ENCODE assay signal across 10 mouse cellular contexts in the genomic region with DNA sequence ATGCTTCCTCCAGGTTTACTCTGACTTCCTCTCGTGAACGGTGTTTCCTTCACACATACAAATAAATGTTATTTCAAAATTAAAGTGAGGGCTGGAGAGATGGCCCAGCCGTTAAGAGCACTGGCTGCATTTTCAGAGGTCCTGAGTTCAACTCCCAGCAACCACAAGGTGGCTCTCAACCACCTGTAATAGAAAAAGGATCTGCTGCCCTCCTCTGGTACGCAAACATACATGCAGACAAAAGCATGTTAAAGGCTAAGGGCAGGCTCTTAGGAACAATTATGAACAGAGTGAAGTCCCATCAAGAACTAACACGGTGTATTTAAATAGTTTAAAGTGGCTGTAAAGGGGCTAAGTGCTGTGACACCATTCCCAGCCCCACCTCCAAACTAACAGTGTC. TPM values are rescaled to one million over a fixed set of nuclear protein-coding genes. Genes with fewer than 3 reads are reported as not detected.
A peak's percentile ranks its signal among the peaks of the same experiment; 100 is the strongest.
DNase-seq lines count a peak whose midpoint lies in the region; ATAC-seq and TF ChIP-seq lines count a peak whose summit lies in the region.
"Had no signal": no experiment of that assay in that cellular context is flagged by ENCODE, and none has a peak within 500 bp of the region (broad histone marks: within the 10 kb centered on the region; RNA-seq: fewer than 3 reads in every experiment).

No protein-coding gene starts in this region.

- no peak overlapping the region for H3K4me3 ChIP-seq in kidney, embryonic 15.5 days (replicated peaks)
- H3K4me3 ChIP-seq in ES-Bruce4 (ENCODE audit: low read depth, low read length): no peak overlapping the region
- H3K4me3 ChIP-seq in cortical plate, adult 2 months (ENCODE audit: insufficient read depth, low read length): no peak overlapping the region
- H3K4me3 ChIP-seq: embryonic facial prominence, embryonic 13.5 days; lung, embryonic 15.5 days had no signal

- no peak for ATAC-seq in kidney, embryonic 15.5 days (replicated peaks; ENCODE audit: low FRiP score)
- 0 out of 2 replicates have a peak, but pooled peaks have one; percentile 28 for ATAC-seq in monocyte, adult 5-6 weeks (replicated peaks; ENCODE audit: insufficient number of reproducible peaks, low FRiP score, low TSS enrichment, poor library complexity, severe bottlenecking)
- ATAC-seq in frontal cortex, adult (ENCODE audit: low TSS enrichment): no peak

- H3K9ac ChIP-seq in kidney, embryonic 15.5 days: no peak overlapping the region
- no peak overlapping the region for H3K9ac ChIP-seq in ES-Bruce4 (ENCODE audit: low read depth, poor library complexity, severe bottlenecking)
- H3K9ac ChIP-seq: embryonic facial prominence, embryonic 13.5 days; lung, embryonic 15.5 days had no signal

- no peaks in the 10 kb centered on the region for H3K27me3 ChIP-seq in kidney, embryonic 15.5 days
- H3K27me3 ChIP-seq in ES-Bruce4 (ENCODE audit: control insufficient read depth, insufficient read depth, low read length, poor library complexity, severe bottlenecking): no peaks in the 10 kb centered on the region
- H3K27me3 ChIP-seq: embryonic facial prominence, embryonic 13.5 days; lung, embryonic 15.5 days had no signal

- H3K9me3 ChIP-seq in kidney, embryonic 15.5 days (replicated peaks): no peaks in the 10 kb centered on the region
- H3K9me3 ChIP-seq in ES-Bruce4 (replicated peaks; ENCODE audit: control insufficient read depth, insufficient read depth, low read length, poor library complexity, severe bottlenecking): no peaks in the 10 kb centered on the region
- H3K9me3 ChIP-seq: embryonic facial prominence, embryonic 13.5 days; lung, embryonic 15.5 days had no signal

- peaks cover 88% of the 10 kb centered on the region for H3K36me3 ChIP-seq in kidney, embryonic 15.5 days
- H3K36me3 ChIP-seq in ES-Bruce4 (ENCODE audit: control insufficient read depth, insufficient read depth, low read length, poor library complexity, severe bottlenecking): peaks cover 17% of the 10 kb centered on the region

- TF ChIP-seq POLR2A in ES-Bruce4 (IDR thresholded peaks at IDR 0.05; ENCODE audit: insufficient read depth, low read length): no peak
- no peak for TF ChIP-seq POLR2A in cortical plate, adult 2 months (IDR thresholded peaks at IDR 0.05; ENCODE audit: extremely low read depth, insufficient read depth, low read length)

- DNase-seq in kidney, adult 11 months: peak; percentile 22
- peak; percentile 62 to 64 for DNase-seq in kidney, postnatal 25 days
- DNase-seq in neural tube, embryonic 10.5 days (ENCODE audit: extremely low spot score, low spot score): no peak

- peak; percentile 73 for TF ChIP-seq CTCF in ES-Bruce4 (IDR thresholded peaks at IDR 0.05; ENCODE audit: low read depth, low read length)
- peak; percentile 81 for TF ChIP-seq CTCF in cortical plate, adult 2 months (IDR thresholded peaks at IDR 0.05; ENCODE audit: extremely low read depth, insufficient read depth, low read length)

- no peak for TF ChIP-seq EP300 in ES-Bruce4 (IDR thresholded peaks at IDR 0.05; ENCODE audit: insufficient read depth, low read depth, low read length)

- no peak overlapping the region for H3K27ac ChIP-seq in kidney, embryonic 15.5 days
- no peak overlapping the region for H3K27ac ChIP-seq in ES-Bruce4 (ENCODE audit: insufficient read depth, low read length)
- H3K27ac ChIP-seq in cortical plate, adult 2 months (ENCODE audit: insufficient read depth, low read length): no peak overlapping the region
- H3K27ac ChIP-seq: embryonic facial prominence, embryonic 13.5 days; lung, embryonic 15.5 days had no signal

- H3K4me1 ChIP-seq in kidney, embryonic 15.5 days: no peaks in the 10 kb centered on the region
- no peaks in the 10 kb centered on the region for H3K4me1 ChIP-seq in ES-Bruce4 (ENCODE audit: control insufficient read depth, insufficient read depth, low read length)
- no peaks in the 10 kb centered on the region for H3K4me1 ChIP-seq in cortical plate, adult 2 months (ENCODE audit: control insufficient read depth, insufficient read depth, low read length)
- H3K4me1 ChIP-seq: embryonic facial prominence, embryonic 13.5 days; lung, embryonic 15.5 days had no signal

- H3K4me2 ChIP-seq in kidney, embryonic 15.5 days: no peak overlapping the region
- H3K4me2 ChIP-seq: embryonic facial prominence, embryonic 13.5 days; lung, embryonic 15.5 days had no signal

- WGBS in kidney, embryonic 15.5 days: 45% methylated on average over 5 of the region's 5 CpGs

RNA-seq across cellular contexts. Expression of a gene that starts 11.1 kb away (rescaled TPM):
- 60.8 and 62.5 TPM in 2 replicates for polyA plus RNA-seq in kidney, embryonic 15.5 days (2015; fragmentation: Nextera tagmentation; extraction: Ambion mirVana)
- 48.0 and 57.3 TPM in 2 replicates for polyA plus RNA-seq in ES-Bruce4 (2011; ENCODE audit: insufficient read depth, insufficient read length, low read depth, missing spikeins)
- polyA plus RNA-seq in cortical plate, adult 2 months (2012; rRNA removed): 157 and 158 TPM in 2 replicates
- total RNA-seq in monocyte, adult 5-6 weeks (2017): 35.1 to 44.1 TPM (median 40.2 TPM) in 3 replicates

RNA-seq across cellular contexts. Expression of a gene that starts 55.7 kb away (rescaled TPM):
- 3.3 and 4.2 TPM in 2 replicates for polyA plus RNA-seq in kidney, embryonic 15.5 days (2015; fragmentation: Nextera tagmentation; extraction: Ambion mirVana)
- 0.29 TPM in 1 of 2 replicates, not detected in the other for polyA plus RNA-seq in ES-Bruce4 (2011; ENCODE audit: insufficient read depth, insufficient read length, low read depth, missing spikeins)
- polyA plus RNA-seq in cortical plate, adult 2 months (2012; rRNA removed): 1.1 and 1.2 TPM in 2 replicates
- 31.8 to 34.5 TPM (median 33.4 TPM) in 3 replicates for total RNA-seq in monocyte, adult 5-6 weeks (2017)
